Mouse (Mus musculus) heart, adult 2 months (tissue): ENCODE measurements around the gene Pifo. TPM values are rescaled to one million over a fixed set of nuclear protein-coding genes. Genes with fewer than 3 reads are reported as not detected.

Source experiments
- DNase-seq, 2 experiments: peaks; one replicate each; pipeline ENCODE4 v3.0.0; 2021
- H3K27ac ChIP-seq: fragments of 200-600 bp; 2 replicates; pipeline ENCODE4 v1.8.1; 2022
- H3K27me3 ChIP-seq: fragments of 200-500 bp; 2 replicates; pipeline ENCODE4 v1.6.1; 2012; ENCODE audit warnings: mild to moderate bottlenecking, low read length, inconsistent platforms, mixed read lengths; ENCODE audit not compliant: control insufficient read depth, insufficient read depth
- H3K36me3 ChIP-seq: fragments of 200-500 bp; 2 replicates; pipeline ENCODE4 v1.6.1; 2012; ENCODE audit warnings: low read length, inconsistent platforms; ENCODE audit not compliant: control insufficient read depth, insufficient read depth
- H3K4me1 ChIP-seq: fragments of 200-500 bp; 2 replicates; pipeline ENCODE4 v1.6.1; 2011; ENCODE audit warnings: low read length; ENCODE audit not compliant: control insufficient read depth, insufficient read depth
- H3K4me3 ChIP-seq: fragments of 200-600 bp; 2 replicates; pipeline ENCODE4 v1.8.1; 2022
- H3K79me2 ChIP-seq: fragments of 200-500 bp; replicated peaks from 2 replicates; pipeline ENCODE4 v1.6.1; 2012; ENCODE audit warnings: mild to moderate bottlenecking, inconsistent platforms, low read length, moderate library complexity, mixed read lengths; ENCODE audit not compliant: control insufficient read depth, insufficient read depth
- H3K9ac ChIP-seq: fragments of 200-500 bp; 2 replicates; pipeline ENCODE4 v1.6.1; 2012; ENCODE audit warnings: low read depth, mild to moderate bottlenecking, control low read depth, inconsistent platforms, low read length, mixed read lengths
- CTCF ChIP-seq: fragments of 200-600 bp; IDR thresholded peaks from 2 replicates; pipeline ENCODE4 v1.8.1; 2022; ENCODE audit warnings: antibody characterized with exemption, mild to moderate bottlenecking, moderate library complexity
- EP300 ChIP-seq: fragments of 200-500 bp; IDR thresholded peaks from 2 replicates; pipeline ENCODE4 v1.6.1; 2011; ENCODE audit warnings: low read depth, low read length, control low read depth; ENCODE audit not compliant: insufficient read depth
- POLR2A ChIP-seq: fragments of 200-500 bp; IDR thresholded peaks from 2 replicates; pipeline ENCODE4 v1.6.1; 2011; ENCODE audit warnings: mild to moderate bottlenecking, low read depth, low read length, control low read depth; ENCODE audit not compliant: insufficient read depth
- WGBS: fragments of 180-500 bp; shearing (Covaris S2); methylation state at CpG from one replicate; pipeline ENCODE4 v1.1.7; 2018; 5-methylcytosine and 5-hydroxymethylcytosine counted together
- intact Hi-C: fragments of 180-260 bp; cut with DNase I; formaldehyde crosslinking; loops from one replicate; pipeline ENCODE4 v1.15.1; 2025
- long read RNA-seq: library from polyadenylated mRNA; stranded (forward); transcript quantifications from one replicate; pipeline ENCODE4 v2.0.0, GENCODE M21; 2021
- polyA plus RNA-seq: library from polyadenylated mRNA; depleted of rRNA; stranded (reverse); fragments of >200 nt; gene quantifications from 2 replicates; pipeline ENCODE4 v1.2.3, GENCODE M21; 2012; rRNA removed
- total RNA-seq, 2 experiments: library from RNA; stranded (reverse); gene quantifications; 2 replicates each; pipeline ENCODE4 v1.2.3; 2021

Gene Pifo
- total RNA-seq: not detected
- 0.20 TPM in 1 of 2 replicates, not detected in the other for polyA plus RNA-seq
- long read RNA-seq: 0 reads

GRCm38 (mm10) chr3:106014546-106014945, at the start of gene Pifo:
TSS of gene Pifo (minus strand) at chr3:106014646.
- intact Hi-C loops: no loop called here
- Histone ChIP-seq H3K27ac (no peak within 1 kb of the TSS), H3K4me3 (no peak within 1 kb of the TSS), H3K36me3 (no peaks in the 10 kb centered on the region), H3K9ac (no peak within 1 kb of the TSS), H3K4me1 (no peaks in the 10 kb centered on the region), H3K79me2 (no peaks in the 10 kb centered on the region), H3K27me3 (no peaks in the 10 kb centered on the region)
- WGBS: 81% methylated on average over 2 of the region's 2 CpGs
- TF ChIP-seq CTCF (no peak), POLR2A (no peak), EP300 (no peak)
- DNase-seq: no peak

- H3K79me2 ChIP-seq: no peaks in the 10 kb centered on the region
- H3K4me1 ChIP-seq: no peaks in the 10 kb centered on the region
- DNase-seq: no peak
- no peak overlapping the region for H3K9ac ChIP-seq
- WGBS: 67% methylated on average over 3 of the region's 3 CpGs
- no peak for TF ChIP-seq CTCF
- TF ChIP-seq POLR2A: no peak
- TF ChIP-seq EP300: no peak
- intact Hi-C loops: no loop called here
- H3K27ac ChIP-seq: no peak overlapping the region
- H3K27me3 ChIP-seq: no peaks in the 10 kb centered on the region
- H3K4me3 ChIP-seq: no peak overlapping the region
- no peaks in the 10 kb centered on the region for H3K36me3 ChIP-seq
Observed at GRCm38 (mm10) chr3:106057966-106058365, 43.5 kb upstream of the Pifo start.

- no peak for TF ChIP-seq POLR2A
- no peak for TF ChIP-seq EP300
- no peak for TF ChIP-seq CTCF
- Histone ChIP-seq H3K27me3 (no peaks in the 10 kb centered on the region), H3K4me3 (no peak overlapping the region), H3K27ac (no peak overlapping the region), H3K4me1 (no peaks in the 10 kb centered on the region), H3K36me3 (no peaks in the 10 kb centered on the region), H3K79me2 (no peaks in the 10 kb centered on the region), H3K9ac (no peak overlapping the region)
- intact Hi-C loops: no loop called here
- 47% methylated on average over 18 of the region's 18 CpGs for WGBS
- DNase-seq: no peak
Observed at GRCm38 (mm10) chr3:106051896-106052295, 37.5 kb upstream of the Pifo start.

- 65% methylated on average over 2 of the region's 2 CpGs for WGBS
Observed at GRCm38 (mm10) chr3:106040306-106040705, 25.9 kb upstream of the Pifo start.

GRCm38 (mm10) chr3:106032781-106033180, 18.3 kb upstream of the Pifo start, which contains the start of gene Chil5:
TSS of gene Chil5 (minus strand) at chr3:106032814.
- TF ChIP-seq CTCF (no peak), EP300 (no peak), POLR2A (no peak)
- no peaks in the 10 kb centered on the region for H3K27me3 ChIP-seq
- no peak within 1 kb of the TSS for H3K27ac ChIP-seq
- 45% methylated on average over 1 of the region's 1 CpGs for WGBS
- no peak within 1 kb of the TSS for H3K4me3 ChIP-seq
- H3K4me1 ChIP-seq: no peaks in the 10 kb centered on the region
- intact Hi-C loops: no loop called here
- no peaks in the 10 kb centered on the region for H3K36me3 ChIP-seq
- H3K9ac ChIP-seq: no peak within 1 kb of the TSS
- no peaks in the 10 kb centered on the region for H3K79me2 ChIP-seq
- DNase-seq: no peak

More at GRCm38 (mm10) chr3:106040306-106040705, 25.9 kb upstream of the Pifo start:
- H3K27me3 ChIP-seq: no peaks in the 10 kb centered on the region
- no peak overlapping the region for H3K27ac ChIP-seq
- H3K79me2 ChIP-seq: no peaks in the 10 kb centered on the region
- no peak overlapping the region for H3K4me3 ChIP-seq
- DNase-seq: no peak
- TF ChIP-seq POLR2A (no peak), CTCF (no peak), EP300 (no peak)
- H3K4me1 ChIP-seq: no peaks in the 10 kb centered on the region
- no peak overlapping the region for H3K9ac ChIP-seq
- intact Hi-C loops: no loop called here
- no peaks in the 10 kb centered on the region for H3K36me3 ChIP-seq

- intact Hi-C loops: no loop called here
- WGBS: 72% methylated on average over 2 of the region's 2 CpGs
Observed at GRCm38 (mm10) chr3:106024135-106024534, 9.7 kb upstream of the Pifo start.

More at GRCm38 (mm10) chr3:106024135-106024534, 9.7 kb upstream of the Pifo start:
- Histone ChIP-seq H3K36me3 (no peaks in the 10 kb centered on the region), H3K9ac (no peak overlapping the region), H3K4me1 (no peaks in the 10 kb centered on the region), H3K27me3 (no peaks in the 10 kb centered on the region), H3K27ac (no peak overlapping the region), H3K79me2 (no peaks in the 10 kb centered on the region), H3K4me3 (no peak overlapping the region)
- TF ChIP-seq POLR2A (no peak), EP300 (no peak), CTCF (no peak)
- no peak for DNase-seq
